Mouse (Mus musculus) heart, adult 2 months (tissue): ENCODE data around the gene Chn1.

Source experiments
- CTCF ChIP-seq: fragments of 200-600 bp; IDR thresholded peaks from 2 replicates; pipeline ENCODE4 v1.8.1; 2022; ENCODE audit warnings: antibody characterized with exemption, mild to moderate bottlenecking, moderate library complexity
- POLR2A ChIP-seq: fragments of 200-500 bp; IDR thresholded peaks from 2 replicates; pipeline ENCODE4 v1.6.1; 2011; ENCODE audit warnings: mild to moderate bottlenecking, low read depth, low read length, control low read depth; ENCODE audit not compliant: insufficient read depth

GRCm38 (mm10) chr2:73798136-73798535 lies 23.0 kb upstream of the Chn1 start:
- TF ChIP-seq POLR2A (no peak), CTCF (no peak)
